Mouse (Mus musculus) thymus, postnatal 4 days (tissue): ENCODE measurements around the gene Mapk1ip1l.
A peak's percentile ranks its signal among the peaks of the same experiment; 100 is the strongest.

Source experiments
- DNase-seq: peaks from one replicate; pipeline ENCODE4 v3.0.0; 2021

Mapk1ip1l gene

DNA sequence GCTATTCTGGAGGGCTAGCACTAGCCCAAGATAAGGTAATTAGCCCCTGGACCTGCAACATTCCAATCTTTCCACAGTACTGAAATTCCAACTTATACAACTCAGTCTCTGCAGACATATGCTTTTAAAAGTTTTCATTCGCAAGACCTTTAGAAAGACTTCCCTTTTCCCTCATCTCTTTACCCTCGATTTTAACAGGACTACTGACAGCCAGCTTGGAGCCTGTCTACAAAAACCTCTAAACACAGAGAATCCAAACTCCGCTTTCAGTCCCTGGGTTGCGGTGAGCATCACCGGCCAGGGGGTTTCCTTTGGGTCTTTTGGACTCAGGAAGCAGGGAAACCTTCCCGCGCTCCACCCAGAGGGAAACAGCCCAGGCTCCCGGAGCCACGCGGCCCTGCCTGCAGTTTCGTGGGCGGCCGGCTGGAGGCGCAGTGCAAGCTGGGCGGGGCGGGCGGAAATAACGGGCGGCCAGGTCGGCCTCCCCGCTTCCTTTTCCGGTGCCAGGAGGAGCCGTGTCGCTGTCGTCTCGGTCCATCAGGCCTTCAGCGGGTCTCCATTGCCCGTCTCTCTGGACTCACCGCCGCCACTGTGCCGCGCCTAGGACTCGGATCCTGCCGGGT is at the start of gene Mapk1ip1l:
TSS of gene Mapk1ip1l (plus strand) at position 482 of the 623 bp plus-strand sequence.
- DNase-seq: peak; percentile 95

- no peak for DNase-seq
These were observed 48.2 kb upstream of the Mapk1ip1l start for GRCm38 (mm10) chr14:47249839-47250238.

DNA sequence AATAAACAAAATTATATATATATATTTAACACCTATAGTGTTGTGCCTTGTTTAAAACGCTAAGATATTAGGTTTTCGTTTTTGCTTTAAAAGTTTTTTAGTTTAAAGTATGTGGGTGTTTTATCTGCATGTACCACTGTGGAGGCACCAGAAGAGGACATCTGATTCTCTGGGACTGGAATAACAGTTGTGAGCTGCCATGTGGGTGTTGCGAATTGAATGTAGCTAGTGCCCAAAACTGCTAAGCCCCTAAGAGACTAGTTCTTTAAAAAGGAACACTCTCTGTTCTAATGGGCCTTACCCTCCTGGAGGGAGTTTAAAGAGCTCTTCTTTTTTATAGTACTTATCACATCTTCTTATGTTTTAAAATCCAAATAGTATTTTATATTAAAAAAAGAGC is 33.2 kb upstream of the Mapk1ip1l start:
- DNase-seq: no peak

GRCm38 (mm10) chr14:47265829-47266228 is 32.2 kb upstream of the Mapk1ip1l start:
- no peak for DNase-seq

GRCm38 (mm10) chr14:47269056-47269455 is 29.0 kb upstream of the Mapk1ip1l start:
- no peak for DNase-seq

DNA sequence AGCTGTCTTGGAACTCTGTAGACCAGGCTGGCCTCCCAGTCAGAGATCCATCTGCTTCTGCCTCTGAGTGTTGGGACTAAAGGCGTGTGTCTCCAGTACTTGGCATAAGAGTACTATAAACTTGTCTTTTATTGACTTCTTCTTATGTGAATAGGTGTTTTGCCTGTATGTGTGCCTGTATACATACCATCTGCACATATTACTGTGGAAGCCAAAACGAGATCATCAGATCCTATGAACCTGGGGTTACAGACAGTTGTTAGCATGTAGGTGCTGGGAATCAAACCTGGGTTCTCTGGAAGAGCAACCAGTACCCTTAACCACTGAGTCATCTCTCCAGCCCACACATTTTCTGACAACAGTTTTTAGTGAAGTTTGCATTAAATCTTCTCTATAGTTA is 28.4 kb upstream of the Mapk1ip1l start:
- DNase-seq: no peak

GRCm38 (mm10) chr14:47273751-47274150 is 24.3 kb upstream of the Mapk1ip1l start:
- no peak for DNase-seq

GRCm38 (mm10) chr14:47275417-47275816 is 22.6 kb upstream of the Mapk1ip1l start:
- DNase-seq: peak; percentile 16

DNA sequence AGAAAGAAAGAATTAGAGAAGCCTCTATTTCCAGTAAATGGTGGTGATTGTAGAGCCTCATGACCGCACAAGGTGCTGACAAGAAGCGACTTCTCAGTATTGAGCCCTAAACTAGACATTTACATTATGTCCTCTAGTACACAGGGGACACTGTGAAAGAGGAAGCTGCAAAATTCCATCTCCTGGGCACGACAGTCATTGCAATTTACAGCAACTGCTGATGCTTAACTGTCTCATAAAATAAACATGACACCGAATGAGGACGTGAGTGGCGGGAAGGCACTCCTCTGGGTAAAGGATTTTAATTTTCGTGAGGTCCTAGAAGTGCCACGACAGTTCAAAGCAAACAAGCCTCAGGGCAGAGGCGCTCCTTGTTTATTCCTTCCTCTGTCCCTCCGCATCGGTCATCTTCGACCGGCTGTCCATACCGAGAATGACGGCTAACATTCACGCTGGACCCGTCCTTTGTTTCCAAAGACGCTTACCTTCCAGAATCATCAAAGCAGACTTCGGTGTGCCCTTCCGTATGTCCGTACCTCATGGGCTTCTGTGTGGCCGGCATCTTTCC is 21.9 kb upstream of the Mapk1ip1l start:
- DNase-seq: no peak

DNA sequence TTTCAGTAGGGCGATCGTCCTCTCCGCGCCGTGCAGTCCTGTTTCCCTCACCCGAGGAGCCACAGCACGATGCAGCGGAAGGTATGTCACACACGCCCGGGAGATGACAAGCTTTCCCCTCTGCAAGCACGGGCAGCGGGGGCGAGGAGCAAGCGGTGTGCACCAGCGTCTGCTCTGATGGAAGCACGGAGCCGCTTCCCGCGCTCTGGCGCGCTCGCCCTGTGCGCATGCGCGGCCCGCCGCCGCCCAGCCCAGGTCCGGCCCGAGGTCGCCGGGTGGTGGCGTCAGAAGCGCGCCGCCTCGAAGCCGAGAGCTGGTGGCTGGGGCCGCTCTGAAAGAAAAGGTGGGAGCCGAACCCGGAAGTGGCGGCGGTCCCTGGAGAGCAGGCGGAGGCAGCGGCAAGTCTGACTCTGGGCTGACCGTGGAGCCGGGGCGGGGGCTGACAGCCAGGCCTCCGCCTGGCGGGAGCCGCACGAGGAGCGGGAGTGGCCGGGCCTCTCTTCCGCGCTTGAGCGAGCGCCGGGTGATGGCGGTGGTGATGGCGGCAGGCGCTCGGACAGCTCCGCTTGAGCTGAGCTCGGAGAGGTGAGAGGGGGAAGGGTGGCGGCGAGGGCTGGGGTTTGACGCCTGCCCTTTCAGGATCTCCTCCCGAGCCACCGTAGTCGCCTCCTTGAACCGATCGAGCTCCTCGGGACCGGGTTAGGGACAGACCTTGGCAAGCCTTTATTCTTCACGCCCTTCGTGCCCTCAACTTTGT is 21.3 kb upstream of the Mapk1ip1l start, which contains the start of the genes Wdhd1 and Socs4:
TSS of gene Wdhd1 (minus strand) at position 221 of the 757 bp plus-strand sequence.
TSS of gene Socs4 (plus strand) at position 295 of the 757 bp plus-strand sequence.
- DNase-seq: peak; percentile 97

GRCm38 (mm10) chr14:47279058-47279457 is 19.0 kb upstream of the Mapk1ip1l start:
- DNase-seq: no peak

DNA sequence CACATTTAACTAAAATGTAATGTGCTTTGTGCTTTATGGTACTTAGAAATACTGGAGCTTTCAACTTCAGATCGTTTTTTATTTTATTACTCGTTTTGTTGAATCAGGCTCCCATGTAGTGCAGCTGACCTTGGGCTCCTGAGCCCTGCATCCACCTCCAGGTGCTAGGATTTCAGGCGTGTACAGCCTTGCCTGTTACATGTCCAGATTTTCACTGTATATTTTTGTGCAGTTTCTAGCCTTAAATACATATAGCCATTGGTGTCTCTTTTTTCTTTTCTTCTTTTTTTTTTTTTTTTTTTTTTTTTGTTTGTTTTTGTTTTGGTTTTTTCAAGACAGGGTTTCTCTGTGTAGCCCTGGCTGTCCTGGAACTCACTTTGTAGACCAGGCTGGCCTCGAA is 16.5 kb upstream of the Mapk1ip1l start:
- no peak for DNase-seq

DNA sequence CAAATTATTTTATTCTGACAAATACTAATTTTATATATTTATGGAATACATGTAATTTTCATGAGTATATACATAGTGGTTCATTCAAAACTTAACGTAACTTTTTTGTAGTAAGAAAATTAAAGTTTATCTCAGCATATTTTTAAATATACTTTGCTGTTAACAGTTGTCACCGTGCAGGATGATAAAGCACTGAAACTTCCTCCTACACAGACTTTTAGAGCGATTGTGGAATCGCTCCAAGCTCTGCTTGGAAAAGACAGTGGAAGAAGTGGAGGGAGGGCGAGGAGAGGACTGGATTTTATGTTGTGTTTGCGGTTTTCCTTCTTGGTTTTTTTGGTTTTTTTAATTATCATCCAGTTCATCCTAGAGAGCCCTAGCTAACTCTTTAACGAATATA is 14.5 kb upstream of the Mapk1ip1l start:
- no peak for DNase-seq

- DNase-seq: no peak
These were observed 12.8 kb upstream of the Mapk1ip1l start for GRCm38 (mm10) chr14:47285271-47285670.

GRCm38 (mm10) chr14:47286215-47286614 is 11.9 kb upstream of the Mapk1ip1l start:
- no peak for DNase-seq

GRCm38 (mm10) chr14:47287021-47287420 is 11.0 kb upstream of the Mapk1ip1l start:
- DNase-seq: no peak

DNA sequence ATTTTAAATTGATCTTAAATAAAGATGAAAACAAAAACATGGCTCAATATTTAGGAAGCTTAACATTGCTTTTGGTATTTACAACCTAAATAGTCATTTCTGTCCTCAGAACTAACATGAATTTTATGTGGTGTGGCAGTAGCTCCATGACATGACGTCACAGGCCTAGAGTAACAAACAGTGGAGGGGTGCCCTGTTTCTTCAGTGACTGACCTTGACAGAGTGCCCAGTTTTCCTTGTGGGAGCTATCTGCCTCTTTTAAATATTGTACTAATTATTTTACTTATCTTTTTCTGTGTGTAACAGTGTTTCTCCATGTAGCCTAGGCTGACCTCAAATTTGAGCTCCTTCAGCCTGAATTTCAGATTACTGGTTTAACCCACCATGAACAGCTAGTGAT is 6.3 kb upstream of the Mapk1ip1l start:
- no peak for DNase-seq

DNA sequence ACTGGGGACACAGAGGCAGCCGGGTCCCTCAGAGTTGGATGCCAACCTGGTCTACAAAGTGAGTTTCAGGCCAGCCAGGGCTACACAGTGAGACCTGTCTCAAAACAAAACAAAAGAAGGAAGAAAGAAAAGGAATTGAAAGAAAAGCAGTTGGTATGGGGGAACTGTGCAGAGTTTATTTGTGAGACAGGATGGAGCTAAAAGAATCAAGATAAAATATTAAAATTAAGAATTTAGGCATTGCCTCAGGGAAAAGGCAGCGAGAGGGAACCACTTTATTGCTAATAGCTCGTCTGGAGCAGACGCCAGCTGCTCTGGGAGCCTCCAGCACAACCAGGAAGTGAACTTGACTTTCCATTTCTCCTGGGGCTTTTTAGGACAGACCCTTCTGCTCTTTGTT is 3.9 kb upstream of the Mapk1ip1l start:
- DNase-seq: no peak

DNA sequence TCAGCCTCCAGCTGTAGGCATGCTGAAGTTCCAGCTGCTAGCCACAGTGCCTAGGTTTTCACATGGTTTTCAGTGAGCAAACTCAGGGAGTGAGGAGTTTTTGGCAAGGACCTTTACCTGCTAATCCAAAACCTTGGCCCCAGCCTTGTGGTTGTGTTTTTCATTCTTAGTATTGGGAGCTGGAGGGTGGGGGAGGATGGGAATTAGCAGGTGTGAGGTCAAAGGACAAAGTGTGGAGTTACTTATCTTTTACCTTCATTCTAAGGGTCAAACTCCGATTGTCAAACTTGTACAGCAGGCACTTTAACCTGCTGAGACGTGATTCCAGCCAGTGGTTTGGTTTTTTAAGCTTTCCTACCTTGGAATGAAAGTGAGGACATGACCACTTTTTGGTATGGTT is 1.8 kb upstream of the Mapk1ip1l start:
- DNase-seq: no peak

- DNase-seq: no peak
These were observed 334 bp downstream of the Mapk1ip1l start for GRCm38 (mm10) chr14:47298408-47298792.

GRCm38 (mm10) chr14:47298819-47299261 is 774 bp downstream of the Mapk1ip1l start:
- peak; percentile 51 for DNase-seq

DNA sequence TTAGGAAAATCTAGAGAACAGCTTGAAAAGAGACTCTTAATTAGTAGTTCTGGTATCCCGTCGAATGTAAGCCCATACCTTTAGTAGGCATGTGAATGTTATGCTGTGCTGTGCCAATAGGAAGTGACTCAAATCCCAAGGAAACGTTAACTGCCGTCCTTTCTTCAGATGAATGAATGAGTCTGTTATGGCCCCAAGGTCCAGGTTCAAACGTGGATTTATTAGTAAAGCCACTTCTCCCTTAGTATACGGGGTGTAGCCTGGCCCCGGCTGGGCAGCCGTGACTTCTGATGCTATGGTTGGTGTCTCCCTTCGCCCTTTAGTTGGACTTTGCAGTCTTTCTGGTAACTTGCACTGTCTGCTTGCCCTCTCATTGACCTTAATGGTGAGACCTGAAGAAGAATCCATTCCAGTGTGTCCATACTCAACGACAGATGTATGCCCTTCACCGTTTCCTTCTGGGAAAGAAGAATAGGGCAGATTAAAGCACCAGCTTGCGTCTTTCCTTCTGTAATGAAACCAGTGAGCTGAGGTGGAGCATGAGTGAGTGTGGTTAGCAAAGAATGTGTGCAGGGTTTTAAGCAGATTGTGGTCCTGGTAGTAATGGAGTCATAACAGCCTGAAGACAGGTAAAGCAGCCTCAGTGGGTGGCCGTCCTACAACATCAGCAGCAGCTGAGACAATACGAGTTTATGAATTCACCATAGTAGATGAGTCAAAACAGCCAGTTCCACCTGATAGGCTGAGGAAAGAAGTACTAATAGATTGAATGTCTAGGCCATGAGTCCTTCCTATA is 5.0 kb downstream of the Mapk1ip1l start:
- no peak for DNase-seq

DNA sequence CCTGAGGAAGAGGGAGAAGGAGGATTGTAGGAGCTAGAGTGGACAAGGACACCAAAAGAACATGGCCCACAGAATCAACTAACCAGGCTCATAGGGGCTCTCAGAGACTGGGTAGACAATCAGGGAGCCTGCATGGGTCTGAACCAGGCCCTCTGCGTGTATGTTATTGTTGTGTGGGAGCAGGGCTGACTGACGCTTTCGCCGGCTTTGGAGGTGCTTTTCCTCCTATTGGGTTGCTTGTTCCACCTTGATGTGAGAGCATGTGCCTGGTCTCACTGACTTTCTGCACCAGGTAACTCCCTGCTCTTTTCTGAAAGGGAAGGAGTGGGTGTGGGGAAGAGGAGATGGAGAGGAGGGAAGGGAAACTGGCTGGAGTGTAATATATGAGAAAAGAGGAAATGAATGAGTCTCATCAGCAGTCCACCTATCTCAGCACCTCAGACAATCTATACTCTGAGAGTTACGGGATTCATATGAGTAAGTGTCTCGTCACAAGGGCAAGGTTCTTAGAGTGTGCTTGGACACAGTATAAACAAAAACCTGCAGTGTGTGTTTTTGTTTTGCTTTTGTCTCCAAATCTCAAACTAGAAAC is 6.8 kb downstream of the Mapk1ip1l start:
- DNase-seq: no peak
